Mouse (Mus musculus) gastrocnemius, adult 18-20 months (tissue): ENCODE results near the gene Psmd3. TPM values are rescaled to one million over a fixed set of nuclear protein-coding genes. Genes with fewer than 3 reads are reported as not detected.
A peak's percentile ranks its signal among the peaks of the same experiment; 100 is the strongest.
"Not testable (repeated sequence)": the region's sequence is repeated elsewhere in the genome, so short reads cannot be mapped to it uniquely, and the experiment has no call there.

ENCODE experiments used
- DNase-seq: peaks from one replicate; pipeline ENCODE4 v3.0.0; 2021; ENCODE audit warnings: low spot score
- total RNA-seq, 2 experiments: library from RNA; stranded (reverse); gene quantifications; 2 replicates each; pipeline ENCODE4 v1.2.3; 2021

Gene Psmd3
- total RNA-seq, 2 experiments from 2014 or later: 105 to 106 TPM

GRCm38 (mm10) chr11:98686976-98687375 lies 4.6 kb downstream of the Psmd3 start:
- DNase-seq: no peak

GRCm38 (mm10) chr11:98688009-98688408 lies 5.7 kb downstream of the Psmd3 start:
- DNase-seq: no peak

GRCm38 (mm10) chr11:98693201-98693600 lies 10.8 kb downstream of the Psmd3 start:
- no peak for DNase-seq

DNA sequence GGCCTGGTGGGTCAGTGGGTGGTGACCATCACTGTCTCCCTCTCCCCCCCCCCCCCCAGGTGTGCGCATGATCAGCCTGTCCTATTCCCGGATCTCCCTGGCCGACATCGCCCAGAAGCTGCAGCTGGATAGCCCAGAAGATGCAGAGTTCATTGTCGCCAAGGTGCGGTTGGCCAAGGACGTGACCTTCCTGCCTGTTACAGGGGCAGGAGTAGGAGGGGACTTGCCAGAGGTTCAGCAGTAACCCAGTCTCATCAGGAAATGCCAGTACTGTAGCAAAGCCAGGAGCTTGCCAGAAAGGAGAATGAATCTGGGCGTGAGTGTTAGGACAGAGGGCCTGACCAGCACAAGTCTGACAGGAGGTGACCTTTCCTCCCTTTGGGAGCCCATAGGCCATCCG lies 11.4 kb downstream of the Psmd3 start:
- no peak for DNase-seq

DNA sequence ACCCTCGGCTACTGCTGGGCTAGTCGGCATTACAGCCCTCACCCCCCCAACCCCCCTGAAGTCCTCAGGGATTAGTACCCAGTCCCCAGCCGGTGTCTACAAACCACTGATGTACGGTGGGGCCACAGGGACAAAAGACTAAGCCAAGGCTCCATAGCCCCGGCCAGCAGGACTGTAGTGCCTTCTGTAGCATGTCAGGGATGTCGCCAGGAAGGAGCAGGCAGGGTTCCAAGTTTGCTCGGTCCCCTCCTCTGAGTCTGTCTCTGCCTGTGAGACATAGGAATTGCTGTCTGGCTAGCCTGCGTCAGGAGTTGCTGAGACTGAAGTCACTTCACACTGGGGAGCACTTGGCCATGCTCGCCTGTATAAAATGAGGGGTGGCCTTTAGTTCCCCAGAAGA lies 11.9 kb downstream of the Psmd3 start:
- no peak for DNase-seq

GRCm38 (mm10) chr11:98695408-98695807 lies 13.1 kb downstream of the Psmd3 start:
- no peak for DNase-seq

DNA sequence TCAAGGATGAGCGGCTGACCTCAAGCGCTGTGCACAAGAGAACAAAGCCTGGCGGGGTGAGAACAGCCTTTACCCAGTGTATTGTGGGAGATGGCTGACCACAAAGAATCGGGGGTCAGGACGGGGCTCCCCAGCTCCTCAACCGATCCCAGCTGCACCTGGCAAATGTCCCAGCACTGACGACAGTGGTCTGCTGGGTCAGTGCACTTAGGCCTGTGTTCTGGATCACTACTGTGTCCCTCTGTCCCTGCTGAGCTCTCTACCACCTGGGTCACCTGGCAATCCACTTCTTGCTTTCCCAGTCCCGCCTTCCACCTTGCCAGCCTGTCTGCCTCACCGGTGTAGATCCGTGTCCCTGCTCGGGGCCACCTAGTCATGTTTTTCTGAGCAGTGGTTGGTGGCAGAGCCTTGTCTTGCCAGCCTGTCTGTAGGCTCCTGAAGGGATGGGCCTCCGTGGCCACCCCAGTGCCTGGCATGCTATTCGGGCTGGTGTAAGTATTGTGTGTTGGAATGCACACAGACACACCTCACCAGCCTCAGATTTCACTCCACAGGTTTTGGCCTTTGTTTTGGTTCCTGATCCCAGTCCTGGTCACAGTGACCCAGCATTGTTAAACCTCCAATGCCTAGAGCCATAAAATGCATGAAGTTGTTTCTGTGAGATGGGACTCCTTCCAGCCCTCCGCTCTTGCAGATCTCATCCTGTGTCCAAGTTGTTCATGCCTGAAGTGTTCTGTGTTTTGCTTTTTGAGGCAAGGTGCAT lies 14.3 kb downstream of the Psmd3 start:
- DNase-seq: no peak

DNA sequence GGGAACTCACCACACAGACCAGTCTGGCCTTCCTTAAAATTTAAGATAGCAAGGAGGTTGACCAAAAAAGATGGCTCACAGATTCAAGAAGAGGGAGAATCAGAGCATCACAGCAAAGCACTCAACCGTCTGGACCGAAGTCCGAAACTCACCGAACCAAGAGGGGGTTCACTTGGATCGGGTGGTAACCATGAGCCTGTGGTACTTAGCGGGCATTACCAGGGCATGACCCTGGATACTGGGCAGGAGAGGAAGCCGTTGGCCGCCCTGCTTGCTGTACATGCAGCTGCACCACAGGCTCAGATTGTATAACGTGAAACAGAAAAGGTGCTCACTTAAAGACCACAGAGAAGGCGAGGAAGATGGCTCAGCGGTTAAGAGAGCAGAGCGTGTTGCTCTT lies 14.9 kb downstream of the Psmd3 start:
- DNase-seq: no peak

- DNase-seq: no peak
These were observed 16.7 kb downstream of the Psmd3 start for GRCm38 (mm10) chr11:98698849-98699640.

- peak; percentile 79 for DNase-seq
These were observed 17.6 kb downstream of the Psmd3 start for GRCm38 (mm10) chr11:98699911-98700310.

GRCm38 (mm10) chr11:98701213-98701670 lies 18.9 kb downstream of the Psmd3 start, which contains the start of gene Csf3:
Gene Csf3, plus strand, starts transcription at chr11:98701263.
- no peak for DNase-seq

GRCm38 (mm10) chr11:98702323-98702722 lies 20.0 kb downstream of the Psmd3 start:
- no peak for DNase-seq

- no peak for DNase-seq
These were observed 22.7 kb downstream of the Psmd3 start for GRCm38 (mm10) chr11:98705021-98705420.

DNA sequence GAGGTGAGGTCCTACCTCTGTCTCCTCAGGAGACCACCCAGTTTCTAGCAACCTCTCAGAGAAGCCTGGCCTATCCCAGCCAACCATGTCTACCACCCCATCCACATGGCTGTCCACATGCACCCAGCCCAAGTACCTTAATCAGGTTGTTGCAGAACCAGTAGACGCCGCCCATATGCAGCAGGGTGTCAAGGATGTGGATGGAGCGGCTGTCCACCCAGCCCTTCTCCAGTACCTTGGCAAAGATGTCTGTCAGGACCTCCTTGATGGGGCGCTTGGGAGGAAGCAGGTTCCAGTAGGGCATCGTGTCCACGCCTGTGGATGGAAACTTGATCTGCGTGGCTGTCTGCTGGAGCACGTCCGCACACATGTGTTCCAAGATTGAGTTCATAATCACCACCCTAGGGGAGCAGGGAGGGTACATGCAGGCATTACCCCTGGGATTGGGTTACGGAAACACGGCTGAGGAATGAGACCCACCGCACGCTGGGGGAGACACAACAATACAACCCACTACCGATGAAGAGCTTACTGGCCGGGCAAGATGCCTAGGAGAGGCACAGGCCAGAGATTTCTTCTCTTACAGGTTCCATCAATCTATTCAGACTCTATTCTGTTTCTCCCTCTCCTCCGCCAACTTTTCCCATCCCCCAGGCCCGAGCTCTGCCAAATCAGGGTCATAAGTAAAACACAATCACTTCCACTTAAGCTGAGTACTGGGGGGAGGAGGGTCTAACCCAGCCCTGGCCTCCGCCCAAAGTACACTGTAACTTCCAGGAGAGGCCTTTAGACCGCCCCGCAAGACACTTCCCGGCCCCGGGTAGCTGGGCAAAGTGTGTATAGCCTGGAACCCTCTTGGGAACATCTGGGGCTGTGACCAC lies 25.3 kb downstream of the Psmd3 start:
- DNase-seq: no peak

GRCm38 (mm10) chr11:98708282-98708956 lies 26.1 kb downstream of the Psmd3 start:
- peak; percentile 40 for DNase-seq

DNA sequence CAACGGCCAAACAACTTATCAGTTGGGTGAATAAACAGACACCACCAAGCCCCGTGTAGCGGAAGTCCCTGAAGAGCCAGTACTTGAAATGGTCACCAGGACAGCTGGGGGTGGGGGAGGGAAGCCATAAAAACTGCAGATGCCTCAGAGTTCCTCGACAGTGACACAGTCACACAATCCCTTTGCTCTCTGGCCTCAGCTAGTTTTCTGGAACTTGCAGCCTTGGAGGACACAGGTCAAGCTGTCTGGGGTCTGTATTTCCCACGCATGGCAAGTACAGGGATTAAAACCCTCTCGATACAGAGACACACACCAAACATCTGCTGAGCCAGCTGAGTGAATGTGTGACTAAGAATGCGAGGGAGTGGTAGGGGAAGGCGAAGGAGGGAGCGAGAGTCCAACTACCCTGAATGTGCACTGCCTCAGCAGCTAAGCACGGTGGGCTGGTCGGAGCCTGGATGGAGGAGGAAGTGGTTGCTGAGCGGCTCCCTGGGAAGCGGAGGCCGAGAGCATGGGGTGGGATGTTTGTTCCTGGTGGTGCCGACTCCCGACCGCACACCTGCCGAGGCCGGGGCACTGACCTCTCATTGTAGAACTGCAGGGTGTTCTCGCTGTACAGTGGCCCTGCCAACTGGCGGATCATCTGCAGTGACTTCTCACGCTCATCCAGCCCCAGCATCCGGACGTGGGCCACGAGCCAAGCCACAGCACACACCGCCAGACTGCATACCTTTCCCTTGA lies 26.8 kb downstream of the Psmd3 start:
- DNase-seq: peak; percentile 44

GRCm38 (mm10) chr11:98710416-98711045 lies 28.2 kb downstream of the Psmd3 start:
- peak; percentile 87 for DNase-seq

- DNase-seq: no peak
These were observed 28.7 kb downstream of the Psmd3 start for GRCm38 (mm10) chr11:98711046-98711434.

- DNase-seq: not testable (repeated sequence)
These were observed 29.7 kb downstream of the Psmd3 start for GRCm38 (mm10) chr11:98712009-98712408.

GRCm38 (mm10) chr11:98713703-98714102 lies 31.3 kb downstream of the Psmd3 start:
- no peak for DNase-seq
